Mouse (Mus musculus) forebrain, embryonic 15.5 days (tissue): ENCODE results near the gene Pcbp3. TPM values are rescaled to one million over a fixed set of nuclear protein-coding genes. Genes with fewer than 3 reads are reported as not detected.
"Not testable (repeated sequence)": the region's sequence is repeated elsewhere in the genome, so short reads cannot be mapped to it uniquely, and the experiment has no call there.

Experiments used
- ATAC-seq: fragments of 200-750 bp; cut with Nextera tagmentation; replicated peaks from 2 replicates; pipeline ENCODE4 v1.8.0; 2017; ENCODE audit warnings: mild to moderate bottlenecking, moderate TSS enrichment, moderate library complexity
- H3K27ac ChIP-seq: fragments of 300-500 bp; sonication (generic); replicated peaks from 2 replicates; pipeline ENCODE4 v1.5.1; 2015; ENCODE audit warnings: mild to moderate bottlenecking, inconsistent platforms
- H3K27me3 ChIP-seq: fragments of 300-500 bp; sonication (generic); 2 replicates; pipeline ENCODE4 v1.6.1; 2015; ENCODE audit warnings: inconsistent platforms
- H3K36me3 ChIP-seq: fragments of 300-500 bp; sonication (generic); 2 replicates; pipeline ENCODE4 v1.6.1; 2015; ENCODE audit warnings: mild to moderate bottlenecking, inconsistent platforms
- H3K4me1 ChIP-seq: fragments of 300-500 bp; sonication (generic); 2 replicates; pipeline ENCODE4 v1.6.1; 2015; ENCODE audit warnings: inconsistent platforms
- H3K4me2 ChIP-seq: fragments of 300-500 bp; sonication (generic); replicated peaks from 2 replicates; pipeline ENCODE4 v1.6.1; 2015; ENCODE audit warnings: mild to moderate bottlenecking, inconsistent platforms
- H3K4me3 ChIP-seq: fragments of 300-500 bp; sonication (generic); 2 replicates; pipeline ENCODE4 v1.5.1; 2015; ENCODE audit warnings: mild to moderate bottlenecking, inconsistent platforms
- H3K9ac ChIP-seq: fragments of 300-500 bp; sonication (generic); replicated peaks from 2 replicates; pipeline ENCODE4 v1.6.1; 2015; ENCODE audit warnings: mild to moderate bottlenecking, inconsistent platforms
- H3K9me3 ChIP-seq: fragments of 300-500 bp; sonication (generic); 2 replicates; pipeline ENCODE4 v1.6.1; 2016; ENCODE audit warnings: inconsistent platforms
- WGBS: fragments of 180-500 bp; shearing (Covaris S2); methylation state at CpG from one replicate; pipeline ENCODE4 v1.1.7; 2015; ENCODE audit warnings: mixed read lengths; 5-methylcytosine and 5-hydroxymethylcytosine counted together
- polyA plus RNA-seq: library from polyadenylated mRNA; unstranded; fragments of >200 nt; fragmentation: Nextera tagmentation; extraction: Ambion mirVana; gene quantifications from 2 replicates; pipeline ENCODE4 v1.2.1, GENCODE M21; 2015

Gene Pcbp3
- polyA plus RNA-seq, 1 experiment from 2014 or later, result 56.3 TPM

GRCm38 (mm10) chr10:76779225-76779624 lies 182.5 kb downstream of the Pcbp3 start:
- H3K4me3 ChIP-seq, result no peak overlapping the region
- H3K27ac ChIP-seq, result no peak overlapping the region
- no peak overlapping the region for H3K4me2 ChIP-seq
- no peak for ATAC-seq
- no peaks in the 10 kb centered on the region for H3K9me3 ChIP-seq
- WGBS, result 74% methylated on average over 5 of the region's 5 CpGs
- no peaks in the 10 kb centered on the region for H3K4me1 ChIP-seq
- H3K36me3 ChIP-seq, result no peaks in the 10 kb centered on the region
- no peak overlapping the region for H3K9ac ChIP-seq
- no peaks in the 10 kb centered on the region for H3K27me3 ChIP-seq

GRCm38 (mm10) chr10:76771624-76772023 lies 190.1 kb downstream of the Pcbp3 start:
- Histone ChIP-seq H3K4me1 (no peaks in the 10 kb centered on the region), H3K36me3 (no peaks in the 10 kb centered on the region; the same call in 1 of the 2 replicates), H3K9me3 (no peaks in the 10 kb centered on the region), H3K4me2 (no peak overlapping the region), H3K27me3 (no peaks in the 10 kb centered on the region), H3K9ac (no peak overlapping the region), H3K27ac (no peak overlapping the region), H3K4me3 (no peak overlapping the region)
- ATAC-seq, result no peak
- 94% methylated on average over 3 of the region's 3 CpGs for WGBS

GRCm38 (mm10) chr10:76771086-76771485 lies 190.6 kb downstream of the Pcbp3 start:
- ATAC-seq, result no peak
- WGBS, result 47% methylated on average over 5 of the region's 5 CpGs
- no peaks in the 10 kb centered on the region; the same call in 1 of the 2 replicates for H3K36me3 ChIP-seq
- no peak overlapping the region for H3K4me3 ChIP-seq
- H3K4me2 ChIP-seq, result no peak overlapping the region
- no peak overlapping the region for H3K27ac ChIP-seq
- no peaks in the 10 kb centered on the region for H3K27me3 ChIP-seq
- no peak overlapping the region for H3K9ac ChIP-seq
- H3K4me1 ChIP-seq, result no peaks in the 10 kb centered on the region
- H3K9me3 ChIP-seq, result no peaks in the 10 kb centered on the region

- no peak overlapping the region for H3K9ac ChIP-seq
- H3K27me3 ChIP-seq, result no peaks in the 10 kb centered on the region
- no peaks in the 10 kb centered on the region; the same call in 1 of the 2 replicates for H3K36me3 ChIP-seq
- H3K4me1 ChIP-seq, result no peaks in the 10 kb centered on the region
- no peak overlapping the region for H3K4me2 ChIP-seq
- no peaks in the 10 kb centered on the region for H3K9me3 ChIP-seq
- no peak overlapping the region for H3K4me3 ChIP-seq
- ATAC-seq, result no peak
- 93% methylated on average over 6 of the region's 6 CpGs for WGBS
- H3K27ac ChIP-seq, result no peak overlapping the region
Observed at GRCm38 (mm10) chr10:76769581-76769980, 192.1 kb downstream of the Pcbp3 start.

- WGBS, result 96% methylated on average over 1 of the region's 1 CpGs
- Histone ChIP-seq H3K9me3 (no peaks in the 10 kb centered on the region), H3K4me3 (no peak overlapping the region), H3K9ac (no peak overlapping the region), H3K4me2 (no peak overlapping the region), H3K4me1 (no peaks in the 10 kb centered on the region), H3K36me3 (no peaks in the 10 kb centered on the region), H3K27me3 (no peaks in the 10 kb centered on the region), H3K27ac (no peak overlapping the region)
- ATAC-seq, result no peak
Observed at GRCm38 (mm10) chr10:76766196-76766595, 195.5 kb downstream of the Pcbp3 start.

- no peak overlapping the region for H3K9ac ChIP-seq
- WGBS, result 95% methylated on average over 4 of the region's 4 CpGs
- H3K4me1 ChIP-seq, result no peaks in the 10 kb centered on the region
- H3K4me2 ChIP-seq, result no peak overlapping the region
- no peaks in the 10 kb centered on the region for H3K36me3 ChIP-seq
- H3K27me3 ChIP-seq, result no peaks in the 10 kb centered on the region
- H3K9me3 ChIP-seq, result no peaks in the 10 kb centered on the region
- ATAC-seq, result no peak
- no peak overlapping the region for H3K27ac ChIP-seq
- no peak overlapping the region for H3K4me3 ChIP-seq
Observed at GRCm38 (mm10) chr10:76764927-76765326, 196.8 kb downstream of the Pcbp3 start.

- Histone ChIP-seq H3K4me2 (no peak overlapping the region), H3K27ac (no peak overlapping the region), H3K4me1 (no peaks in the 10 kb centered on the region), H3K9me3 (no peaks in the 10 kb centered on the region), H3K9ac (no peak overlapping the region), H3K36me3 (no peaks in the 10 kb centered on the region), H3K4me3 (no peak overlapping the region), H3K27me3 (no peaks in the 10 kb centered on the region)
- no peak for ATAC-seq
- 90% methylated on average over 12 of the region's 12 CpGs for WGBS
Observed at GRCm38 (mm10) chr10:76763016-76763415, 198.7 kb downstream of the Pcbp3 start.

- WGBS, result 93% methylated on average over 7 of the region's 7 CpGs
Observed at GRCm38 (mm10) chr10:76762411-76762810, 199.3 kb downstream of the Pcbp3 start.

GRCm38 (mm10) chr10:76759878-76760277 lies 201.8 kb downstream of the Pcbp3 start:
- Histone ChIP-seq H3K4me3 (no peak overlapping the region), H3K27me3 (no peaks in the 10 kb centered on the region), H3K9ac (no peak overlapping the region), H3K27ac (no peak overlapping the region), H3K9me3 (no peaks in the 10 kb centered on the region), H3K4me2 (no peak overlapping the region), H3K4me1 (no peaks in the 10 kb centered on the region), H3K36me3 (no peaks in the 10 kb centered on the region)
- ATAC-seq, result no peak
- 93% methylated on average over 5 of the region's 5 CpGs for WGBS

More at GRCm38 (mm10) chr10:76762411-76762810, 199.3 kb downstream of the Pcbp3 start:
- no peaks in the 10 kb centered on the region for H3K36me3 ChIP-seq
- no peaks in the 10 kb centered on the region for H3K9me3 ChIP-seq
- H3K4me2 ChIP-seq, result no peak overlapping the region
- no peak overlapping the region for H3K27ac ChIP-seq
- no peaks in the 10 kb centered on the region for H3K4me1 ChIP-seq
- no peaks in the 10 kb centered on the region for H3K27me3 ChIP-seq
- no peak overlapping the region for H3K4me3 ChIP-seq
- no peak overlapping the region for H3K9ac ChIP-seq
- ATAC-seq, result no peak

- Histone ChIP-seq H3K27me3 (no peaks in the 10 kb centered on the region), H3K36me3 (no peaks in the 10 kb centered on the region), H3K9me3 (peaks cover under 1% of the 10 kb centered on the region; the same call in 1 of the 2 replicates), H3K27ac (no peak overlapping the region), H3K4me1 (no peaks in the 10 kb centered on the region), H3K4me2 (no peak overlapping the region), H3K4me3 (no peak overlapping the region), H3K9ac (no peak overlapping the region)
- WGBS, result 88% methylated on average over 3 of the region's 3 CpGs
- no peak for ATAC-seq
Observed at GRCm38 (mm10) chr10:76753640-76754039, 208.0 kb downstream of the Pcbp3 start.

GRCm38 (mm10) chr10:76744267-76744666 lies 217.4 kb downstream of the Pcbp3 start:
- H3K9me3 ChIP-seq, H3K36me3 ChIP-seq, H3K27me3 ChIP-seq, H3K27ac ChIP-seq, H3K4me2 ChIP-seq, ATAC-seq, H3K4me1 ChIP-seq, H3K4me3 ChIP-seq, H3K9ac ChIP-seq: not testable (repeated sequence)
- 64% methylated on average over 11 of the region's 11 CpGs for WGBS

- Histone ChIP-seq H3K36me3 (no peaks in the 10 kb centered on the region), H3K4me3 (no peak overlapping the region), H3K27me3 (no peaks in the 10 kb centered on the region), H3K9me3 (no peaks in the 10 kb centered on the region), H3K27ac (no peak overlapping the region), H3K4me2 (no peak overlapping the region), H3K9ac (no peak overlapping the region), H3K4me1 (peaks cover 10% of the 10 kb centered on the region)
- 69% methylated on average over 8 of the region's 8 CpGs for WGBS
- no peak for ATAC-seq
Observed at GRCm38 (mm10) chr10:76736764-76737163, 224.9 kb downstream of the Pcbp3 start.

- 4% methylated on average over 4 of the region's 4 CpGs for WGBS
- peak; percentile 67 for ATAC-seq
- H3K36me3 ChIP-seq, result no peaks in the 10 kb centered on the region
Observed at GRCm38 (mm10) chr10:76734979-76735378, 226.7 kb downstream of the Pcbp3 start.

More at GRCm38 (mm10) chr10:76734979-76735378, 226.7 kb downstream of the Pcbp3 start:
- H3K4me3 ChIP-seq, result no peak overlapping the region
- no peaks in the 10 kb centered on the region for H3K9me3 ChIP-seq
- no peak overlapping the region for H3K4me2 ChIP-seq
- H3K27ac ChIP-seq, result no peak overlapping the region
- peaks cover 10% of the 10 kb centered on the region for H3K4me1 ChIP-seq
- H3K9ac ChIP-seq, result no peak overlapping the region
- H3K27me3 ChIP-seq, result no peaks in the 10 kb centered on the region
